Mouse (Mus musculus) kidney, postnatal 0 days (tissue): ENCODE results near the gene Itpr1. TPM values are rescaled to one million over a fixed set of nuclear protein-coding genes. Genes with fewer than 3 reads are reported as not detected.

ENCODE experiments used
- ATAC-seq: fragments of 200-750 bp; cut with Nextera tagmentation; replicated peaks from 2 replicates; pipeline ENCODE4 v1.8.0; 2017; ENCODE audit warnings: low read depth, moderate number of reproducible peaks, moderate TSS enrichment, moderate library complexity; ENCODE audit not compliant: low FRiP score
- DNase-seq: peaks from one replicate; pipeline ENCODE4 v3.0.0-alpha.2; 2016; ENCODE audit warnings: low spot score
- H3K27ac ChIP-seq: fragments of 300-500 bp; sonication (generic); 2 replicates; pipeline ENCODE4 v1.5.1; 2014; ENCODE audit warnings: mild to moderate bottlenecking
- H3K27me3 ChIP-seq: fragments of 300-500 bp; sonication (generic); 2 replicates; pipeline ENCODE4 v1.6.1; 2014; ENCODE audit warnings: low read length, mixed read lengths; ENCODE audit not compliant: insufficient read depth
- H3K36me3 ChIP-seq: fragments of 300-500 bp; sonication (generic); 2 replicates; pipeline ENCODE4 v1.6.1; 2014; ENCODE audit warnings: low read length, mixed read lengths; ENCODE audit not compliant: insufficient read depth
- H3K4me1 ChIP-seq: fragments of 300-500 bp; sonication (generic); replicated peaks from 2 replicates; pipeline ENCODE4 v1.6.1; 2014; ENCODE audit warnings: antibody characterized with exemption, low read length, mixed read lengths; ENCODE audit not compliant: insufficient read depth
- H3K4me2 ChIP-seq: fragments of 300-500 bp; sonication (generic); 2 replicates; pipeline ENCODE4 v1.6.1; 2014; ENCODE audit warnings: mild to moderate bottlenecking, low read length, moderate library complexity, mixed read lengths
- H3K4me3 ChIP-seq: fragments of 300-500 bp; sonication (generic); replicated peaks from 2 replicates; pipeline ENCODE4 v1.5.1; 2014; ENCODE audit warnings: low read depth, low read length
- H3K9ac ChIP-seq: fragments of 300-500 bp; sonication (generic); 2 replicates; pipeline ENCODE4 v1.6.1; 2014; ENCODE audit warnings: low read depth, low read length
- H3K9me3 ChIP-seq: fragments of 300-500 bp; sonication (generic); replicated peaks from 2 replicates; pipeline ENCODE4 v1.6.1; 2016; ENCODE audit warnings: low read length, inconsistent platforms, mixed read lengths
- CTCF ChIP-seq: IDR thresholded peaks from 2 replicates; pipeline ENCODE4 v1.5.1; 2016; ENCODE audit warnings: antibody characterized with exemption, low read depth, mild to moderate bottlenecking, moderate library complexity
- WGBS: fragments of 180-500 bp; shearing (Covaris S2); extraction: QIAGEN DNeasy Blood & Tissue Kit; methylation state at CpG from one replicate; pipeline ENCODE4 v1.1.7; 2014; 5-methylcytosine and 5-hydroxymethylcytosine counted together
- polyA plus RNA-seq: library from polyadenylated mRNA; unstranded; fragments of >200 nt; fragmentation: Nextera tagmentation; extraction: Ambion mirVana; gene quantifications from 2 replicates; pipeline ENCODE4 v1.2.1, GENCODE M21; 2015

The Itpr1 gene
- polyA plus RNA-seq, 1 experiment from 2014 or later, result 21.2 TPM

DNA sequence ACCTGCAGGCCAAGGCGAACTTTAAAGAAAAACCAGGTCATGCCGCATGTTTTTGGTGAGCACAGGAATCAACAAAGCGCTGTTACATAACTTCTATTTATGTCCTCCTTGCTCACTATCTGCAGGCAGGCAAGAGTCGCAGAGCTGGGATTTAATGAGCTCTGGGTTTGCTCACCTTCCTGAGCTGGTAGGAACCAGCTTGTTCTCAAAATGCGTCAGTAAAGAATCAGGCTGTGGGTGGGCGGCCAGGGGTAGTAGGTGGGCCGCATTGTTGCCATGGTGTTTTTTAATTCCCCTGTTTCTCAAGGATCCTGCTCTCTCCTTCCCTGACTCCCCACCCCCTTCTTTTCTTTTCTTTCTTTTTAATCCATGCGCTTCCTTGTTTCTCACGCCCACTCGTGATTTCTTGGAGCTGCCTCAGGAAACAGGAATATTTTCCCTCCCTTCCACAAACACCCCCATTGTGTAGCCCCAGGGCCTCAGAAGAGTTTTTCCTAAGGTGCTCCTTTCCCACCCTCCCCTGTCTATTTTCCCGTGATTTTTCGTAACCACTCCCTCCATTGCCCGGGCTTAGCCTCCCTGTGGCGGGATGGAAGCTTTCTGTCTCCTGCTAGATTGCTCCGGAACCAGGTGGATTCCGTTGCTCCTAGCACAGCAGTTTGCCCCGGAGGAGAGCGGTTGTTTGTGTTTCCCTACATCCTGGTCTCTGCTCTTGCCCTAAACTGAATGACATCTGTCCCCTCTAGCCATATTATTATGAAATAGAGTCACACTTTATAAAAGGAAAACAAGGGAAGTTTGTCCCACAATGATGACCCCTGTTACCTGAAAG lies 243.6 kb downstream of the Itpr1 start:
- H3K36me3 ChIP-seq, result no peaks in the 10 kb centered on the region
- peak overlapping the region; percentile 51; the same call in 1 of the 2 replicates for H3K9ac ChIP-seq
- peaks cover 41% of the 10 kb centered on the region for H3K4me1 ChIP-seq
- no peaks in the 10 kb centered on the region for H3K27me3 ChIP-seq
- peak; percentile 69 for DNase-seq
- H3K27ac ChIP-seq, result peak overlapping the region; percentile 94
- H3K4me3 ChIP-seq, result no peak overlapping the region
- H3K4me2 ChIP-seq, result peak overlapping the region; percentile 42
- WGBS, result 11% methylated on average over 18 of the region's 18 CpGs
- no peaks in the 10 kb centered on the region for H3K9me3 ChIP-seq
- peak; percentile 27; the same call in 1 of the 2 replicates for ATAC-seq
- no peak for TF ChIP-seq CTCF

GRCm38 (mm10) chr6:108457063-108457405 lies 244.1 kb downstream of the Itpr1 start:
- Histone ChIP-seq H3K9ac (peak overlapping the region; percentile 51; the same call in 1 of the 2 replicates), H3K36me3 (no peaks in the 10 kb centered on the region), H3K27me3 (no peaks in the 10 kb centered on the region), H3K4me3 (no peak overlapping the region), H3K9me3 (no peaks in the 10 kb centered on the region), H3K4me2 (peak overlapping the region; percentile 42; the same call in 1 of the 2 replicates), H3K27ac (peak overlapping the region; percentile 94), H3K4me1 (peaks cover 41% of the 10 kb centered on the region)
- DNase-seq (peak; percentile 52), ATAC-seq (peak; percentile 26)
- TF ChIP-seq CTCF, result no peak
- WGBS, result 7% methylated on average over 5 of the region's 5 CpGs

DNA sequence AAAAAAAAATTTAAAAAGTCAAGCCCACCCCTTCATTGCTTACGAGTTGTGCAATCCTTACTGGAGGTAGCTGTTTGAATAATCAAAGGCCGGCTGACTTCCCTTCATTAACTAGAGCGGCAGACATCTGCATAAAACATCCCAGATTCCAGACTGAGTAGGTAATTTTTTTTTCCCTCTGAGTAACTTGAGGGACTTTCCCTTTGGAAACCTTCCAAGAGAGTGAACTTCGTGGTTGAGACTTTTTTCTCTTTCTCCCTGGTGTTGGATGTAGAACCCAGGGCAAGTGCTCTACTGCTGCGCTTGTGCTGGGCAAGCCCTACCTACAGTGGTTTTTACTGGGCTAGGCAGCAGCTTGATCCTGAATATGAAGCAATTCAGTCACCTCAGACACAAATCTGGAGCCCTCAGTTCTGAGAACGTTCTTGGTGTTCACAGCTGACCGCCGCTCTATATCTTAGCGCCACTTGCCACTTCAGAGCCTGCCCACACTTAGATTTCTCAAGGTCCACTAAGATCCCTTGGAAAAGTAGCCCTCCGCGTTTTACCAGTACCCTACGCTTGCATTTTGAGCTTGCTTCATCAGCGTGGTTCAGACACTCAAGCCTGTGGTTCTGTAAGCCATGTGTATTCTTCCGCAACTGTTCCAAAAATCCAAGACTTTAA lies 244.8 kb downstream of the Itpr1 start:
- Histone ChIP-seq H3K4me1 (peaks cover 41% of the 10 kb centered on the region), H3K4me3 (no peak overlapping the region), H3K36me3 (no peaks in the 10 kb centered on the region), H3K27ac (peak overlapping the region; percentile 95), H3K4me2 (peak overlapping the region; percentile 10; the same call in 1 of the 2 replicates), H3K9me3 (no peaks in the 10 kb centered on the region), H3K27me3 (no peaks in the 10 kb centered on the region), H3K9ac (no peak overlapping the region)
- ATAC-seq, result peak; percentile 43
- 32% methylated on average over 14 of the region's 14 CpGs for WGBS
- no peak for TF ChIP-seq CTCF
- peak; percentile 91 for DNase-seq

DNA sequence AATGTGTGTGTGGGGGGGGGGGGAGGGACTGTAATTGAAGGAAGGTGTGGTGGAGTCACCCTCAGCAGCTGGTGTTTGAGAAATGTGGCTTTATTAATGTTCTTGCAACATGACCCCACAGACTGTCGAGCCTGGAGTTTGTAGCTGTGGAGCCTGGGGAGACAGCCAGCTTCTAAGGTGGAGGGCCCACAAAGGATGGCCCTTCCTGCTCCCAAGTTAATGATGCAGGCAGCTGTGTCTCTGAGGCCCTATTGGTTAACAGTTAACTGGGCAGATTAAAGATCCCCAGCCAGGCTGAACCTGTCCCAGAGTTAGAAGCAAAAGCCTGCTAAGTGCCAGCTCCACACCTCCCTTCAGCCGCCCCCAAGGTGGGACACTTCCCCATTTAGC lies 245.3 kb downstream of the Itpr1 start:
- Histone ChIP-seq H3K4me3 (no peak overlapping the region), H3K27ac (peak overlapping the region; percentile 95), H3K36me3 (no peaks in the 10 kb centered on the region), H3K4me2 (peak overlapping the region; percentile 17; the same call in 1 of the 2 replicates), H3K9me3 (no peaks in the 10 kb centered on the region), H3K4me1 (peaks cover 41% of the 10 kb centered on the region), H3K27me3 (no peaks in the 10 kb centered on the region), H3K9ac (no peak overlapping the region)
- 19% methylated on average over 2 of the region's 2 CpGs for WGBS
- DNase-seq, result peak; percentile 82
- peak; percentile 81 for ATAC-seq
- no peak for TF ChIP-seq CTCF

DNA sequence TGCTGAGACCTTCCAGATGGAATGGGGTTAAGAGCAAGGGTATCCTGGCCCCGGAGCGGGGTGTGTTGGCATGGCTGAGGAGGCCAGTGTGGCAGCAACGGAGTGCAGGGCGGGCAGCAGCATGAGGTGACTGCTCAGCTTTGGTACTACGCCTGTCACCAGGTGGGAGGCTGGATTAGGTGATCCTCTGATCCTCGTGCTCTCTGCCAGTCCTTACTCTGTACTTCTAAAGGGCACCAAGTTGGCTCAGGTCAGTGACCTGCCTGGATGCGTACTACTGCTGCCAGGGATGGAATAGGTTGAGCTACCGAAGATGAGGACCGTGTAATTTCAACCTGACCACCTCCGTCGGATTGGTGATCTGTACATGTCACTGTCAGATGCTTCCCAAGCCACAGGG lies 245.9 kb downstream of the Itpr1 start:
- H3K36me3 ChIP-seq, result no peaks in the 10 kb centered on the region
- TF ChIP-seq CTCF, result no peak
- peak; percentile 22 for ATAC-seq
- H3K4me1 ChIP-seq, result peaks cover 41% of the 10 kb centered on the region
- no peak overlapping the region for H3K4me3 ChIP-seq
- WGBS, result 54% methylated on average over 11 of the region's 11 CpGs
- H3K9me3 ChIP-seq, result no peaks in the 10 kb centered on the region
- H3K27me3 ChIP-seq, result no peaks in the 10 kb centered on the region
- no peak for DNase-seq
- no peak overlapping the region for H3K9ac ChIP-seq
- H3K27ac ChIP-seq, result peak overlapping the region; percentile 95
- H3K4me2 ChIP-seq, result peak overlapping the region; percentile 17; the same call in 1 of the 2 replicates

GRCm38 (mm10) chr6:108464308-108464979 lies 251.5 kb downstream of the Itpr1 start:
- Histone ChIP-seq H3K4me3 (no peak overlapping the region), H3K27ac (0 out of 2 replicates have a peak overlapping the region, but pooled peaks have one; percentile 6), H3K36me3 (no peaks in the 10 kb centered on the region), H3K9me3 (no peaks in the 10 kb centered on the region), H3K27me3 (no peaks in the 10 kb centered on the region), H3K4me2 (no peak overlapping the region), H3K4me1 (peaks cover 15% of the 10 kb centered on the region), H3K9ac (no peak overlapping the region)
- WGBS, result 79% methylated on average over 8 of the region's 8 CpGs
- ATAC-seq (peak; percentile 41; the same call in 1 of the 2 replicates), DNase-seq (no peak)
- no peak for TF ChIP-seq CTCF
